Mouse (Mus musculus) midbrain, embryonic 11.5 days (tissue): ENCODE data around the gene Rab11fip5. TPM values are rescaled to one million over a fixed set of nuclear protein-coding genes. Genes with fewer than 3 reads are reported as not detected.

ENCODE experiments used
- ATAC-seq: fragments of 200-750 bp; cut with Nextera tagmentation; 2 replicates; pipeline ENCODE4 v1.8.0; 2017; ENCODE audit warnings: moderate TSS enrichment, moderate library complexity; ENCODE audit not compliant: low FRiP score
- DNase-seq: peaks from one replicate; pipeline ENCODE4 v3.0.0; 2015; ENCODE audit warnings: low spot score; ENCODE audit errors: missing footprints
- H3K27ac ChIP-seq: fragments of 300-500 bp; sonication (generic); 2 replicates; pipeline ENCODE4 v1.5.1; 2014; ENCODE audit warnings: low read depth, low read length
- H3K27me3 ChIP-seq: fragments of 300-500 bp; sonication (generic); 2 replicates; pipeline ENCODE4 v1.6.1; 2014; ENCODE audit warnings: mild to moderate bottlenecking, low read length, moderate library complexity, mixed read lengths; ENCODE audit not compliant: control insufficient read depth, insufficient read depth
- H3K36me3 ChIP-seq: fragments of 300-500 bp; sonication (generic); 2 replicates; pipeline ENCODE4 v1.6.1; 2014; ENCODE audit warnings: mild to moderate bottlenecking, low read length, moderate library complexity, mixed read lengths; ENCODE audit not compliant: control insufficient read depth, insufficient read depth
- H3K4me1 ChIP-seq: fragments of 300-500 bp; sonication (generic); 2 replicates; pipeline ENCODE4 v1.6.1; 2014; ENCODE audit warnings: low read length; ENCODE audit not compliant: control insufficient read depth, insufficient read depth
- H3K4me2 ChIP-seq: fragments of 300-500 bp; sonication (generic); 2 replicates; pipeline ENCODE4 v1.6.1; 2014; ENCODE audit warnings: mild to moderate bottlenecking, moderate library complexity
- H3K4me3 ChIP-seq: fragments of 300-500 bp; sonication (generic); 2 replicates; pipeline ENCODE4 v1.5.1; 2014; ENCODE audit warnings: low read depth, low read length
- H3K9ac ChIP-seq: fragments of 300-500 bp; sonication (generic); 2 replicates; pipeline ENCODE4 v1.6.1; 2014; ENCODE audit warnings: low read length
- H3K9me3 ChIP-seq: fragments of 300-500 bp; sonication (generic); 2 replicates; pipeline ENCODE4 v1.6.1; 2016; ENCODE audit warnings: low read length; ENCODE audit not compliant: control insufficient read depth
- WGBS: fragments of 180-500 bp; shearing (Covaris S2); extraction: QIAGEN DNeasy Blood & Tissue Kit; methylation state at CpG from one replicate; pipeline ENCODE4 v1.1.7; 2014; 5-methylcytosine and 5-hydroxymethylcytosine counted together
- polyA plus RNA-seq: library from polyadenylated mRNA; unstranded; fragments of >200 nt; fragmentation: Nextera tagmentation; extraction: Ambion mirVana; gene quantifications from 2 replicates; pipeline ENCODE4 v1.2.1, GENCODE M21; 2014

Rab11fip5 gene
- polyA plus RNA-seq, 1 experiment from 2014 or later = 4.7 TPM

DNA sequence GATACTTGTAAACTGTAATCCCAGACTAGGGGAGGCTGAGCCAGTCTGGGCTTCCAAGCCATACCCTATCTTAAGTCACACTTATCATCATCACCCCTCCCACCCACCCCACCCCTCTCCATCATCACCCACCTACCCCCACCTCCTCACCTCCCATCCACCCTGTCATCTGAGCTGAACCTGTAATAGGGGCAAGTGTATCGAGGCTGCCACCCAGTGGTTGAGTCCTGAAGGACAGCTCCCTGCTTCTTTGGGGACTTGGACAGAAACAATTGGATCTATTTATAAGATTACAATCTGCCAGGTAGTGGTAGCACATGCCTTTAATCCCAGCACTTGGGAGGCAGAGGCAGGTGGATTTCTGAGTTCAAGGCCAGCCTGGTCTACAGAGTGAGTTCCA is 22.7 kb upstream of the Rab11fip5 start:
- Histone ChIP-seq H3K27ac (no peak overlapping the region), H3K4me1 (no peaks in the 10 kb centered on the region), H3K4me2 (no peak overlapping the region), H3K9me3 (no peaks in the 10 kb centered on the region; the same call in 1 of the 2 replicates), H3K36me3 (no peaks in the 10 kb centered on the region), H3K4me3 (no peak overlapping the region), H3K9ac (no peak overlapping the region), H3K27me3 (no peaks in the 10 kb centered on the region; the same call in 1 of the 2 replicates)
- DNase-seq = peak; percentile 81
- no peak for ATAC-seq
- 25% methylated on average over 1 of the region's 1 CpGs for WGBS

DNA sequence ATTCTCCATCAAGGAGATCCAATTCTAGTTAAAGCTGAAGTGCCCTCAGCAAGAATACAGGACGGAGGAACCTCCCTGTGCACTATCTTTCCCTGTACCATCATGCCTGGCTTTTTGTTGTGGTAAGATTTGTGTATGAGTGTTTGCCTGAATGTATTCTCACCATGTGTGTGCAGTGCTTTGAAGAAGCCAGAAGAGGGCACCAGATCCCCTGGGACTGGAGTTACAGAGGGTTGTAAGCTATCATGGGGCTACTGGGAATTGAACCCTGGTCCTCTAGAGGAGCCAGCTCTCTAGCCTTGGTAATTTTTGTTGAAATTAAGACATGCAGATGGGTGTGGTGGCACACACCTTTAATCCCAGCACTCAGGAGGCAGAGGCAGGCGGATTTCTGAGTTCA is 20.9 kb upstream of the Rab11fip5 start:
- no peaks in the 10 kb centered on the region; the same call in 1 of the 2 replicates for H3K27me3 ChIP-seq
- H3K4me3 ChIP-seq = no peak overlapping the region
- H3K9ac ChIP-seq = no peak overlapping the region
- no peaks in the 10 kb centered on the region for H3K36me3 ChIP-seq
- ATAC-seq (no peak), DNase-seq (no peak)
- WGBS = 89% methylated on average over 2 of the region's 2 CpGs
- no peaks in the 10 kb centered on the region for H3K4me1 ChIP-seq
- H3K27ac ChIP-seq = no peak overlapping the region
- no peak overlapping the region for H3K4me2 ChIP-seq
- no peaks in the 10 kb centered on the region; the same call in 1 of the 2 replicates for H3K9me3 ChIP-seq

DNA sequence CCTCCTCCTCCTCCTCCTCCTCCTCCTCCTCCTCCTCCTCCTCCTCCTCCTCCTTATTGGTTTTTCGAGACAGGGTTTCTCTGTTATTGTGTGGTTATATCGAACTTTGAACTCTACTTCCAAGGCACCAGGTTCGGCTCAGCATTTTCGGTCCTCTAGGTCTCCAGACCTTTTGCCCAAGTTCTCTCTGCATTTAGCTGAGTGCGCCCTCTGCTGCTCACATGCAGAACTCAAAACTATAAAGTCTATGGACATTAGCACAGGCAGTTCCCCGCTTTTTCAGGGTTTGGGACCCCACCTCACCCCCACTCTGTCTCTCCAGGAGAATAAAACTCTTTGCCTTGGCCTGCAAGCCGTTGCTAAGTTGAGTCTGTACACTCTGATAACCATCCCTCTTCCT is 17.4 kb upstream of the Rab11fip5 start:
- ATAC-seq = no peak
- WGBS = 24% methylated on average over 6 of the region's 7 CpGs

DNA sequence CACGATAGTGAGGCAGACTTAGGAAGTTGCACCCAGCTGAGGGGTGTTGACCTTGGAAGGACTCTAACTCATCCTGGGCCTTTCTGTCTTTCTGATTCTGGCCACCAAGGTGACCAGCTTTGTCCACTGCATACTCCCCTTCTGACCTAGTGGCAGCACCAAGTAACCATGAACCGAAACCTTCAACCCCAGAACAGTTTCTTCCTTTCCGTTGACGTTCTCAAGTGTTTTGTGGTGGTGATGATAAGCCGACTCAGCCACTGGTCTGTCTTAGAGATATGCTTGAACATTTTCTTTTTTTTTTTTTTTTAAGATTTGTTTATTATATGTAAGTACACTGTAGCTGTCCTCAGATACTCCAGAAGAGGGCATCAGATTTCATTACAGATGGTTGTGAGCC is 14.2 kb upstream of the Rab11fip5 start:
- Histone ChIP-seq H3K9ac (no peak overlapping the region), H3K4me2 (no peak overlapping the region), H3K9me3 (no peaks in the 10 kb centered on the region), H3K27ac (no peak overlapping the region), H3K4me3 (no peak overlapping the region), H3K4me1 (no peaks in the 10 kb centered on the region), H3K36me3 (no peaks in the 10 kb centered on the region), H3K27me3 (no peaks in the 10 kb centered on the region; the same call in 1 of the 2 replicates)
- WGBS = 89% methylated on average over 5 of the region's 5 CpGs
- ATAC-seq (no peak), DNase-seq (no peak)

More for the DNA sequence above, 17.4 kb upstream of the Rab11fip5 start:
- Histone ChIP-seq H3K27me3 (no peaks in the 10 kb centered on the region; the same call in 1 of the 2 replicates), H3K36me3 (no peaks in the 10 kb centered on the region), H3K9ac (no peak overlapping the region), H3K27ac (no peak overlapping the region), H3K9me3 (no peaks in the 10 kb centered on the region; the same call in 1 of the 2 replicates), H3K4me1 (no peaks in the 10 kb centered on the region), H3K4me2 (no peak overlapping the region), H3K4me3 (no peak overlapping the region)
- DNase-seq = peak; percentile 94

DNA sequence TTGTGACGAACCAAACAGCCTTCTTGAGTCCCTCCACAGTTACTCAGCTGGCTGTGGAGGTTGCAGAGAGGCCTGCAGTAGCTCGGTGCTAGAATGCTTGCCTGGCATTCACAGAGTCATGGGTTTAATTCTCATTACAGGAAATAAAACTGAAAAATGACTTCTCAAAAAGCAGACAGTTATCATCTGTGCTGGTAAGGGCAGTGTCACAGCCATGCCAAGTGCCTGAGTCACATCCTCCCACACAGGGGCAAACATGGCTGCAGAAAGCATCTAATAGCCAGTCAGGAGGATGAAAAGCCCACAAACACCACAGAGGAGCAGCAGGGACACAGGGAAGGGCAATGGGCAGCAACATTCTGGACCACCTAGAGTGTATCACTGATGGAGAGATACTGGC is 8.4 kb upstream of the Rab11fip5 start:
- H3K27ac ChIP-seq = no peak overlapping the region
- WGBS = 83% methylated on average over 2 of the region's 2 CpGs
- H3K4me3 ChIP-seq = no peak overlapping the region
- no peak for ATAC-seq
- DNase-seq = no peak
- H3K36me3 ChIP-seq = no peaks in the 10 kb centered on the region
- H3K4me1 ChIP-seq = peaks cover 5% of the 10 kb centered on the region
- no peaks in the 10 kb centered on the region for H3K9me3 ChIP-seq
- no peak overlapping the region for H3K9ac ChIP-seq
- H3K27me3 ChIP-seq = no peaks in the 10 kb centered on the region
- H3K4me2 ChIP-seq = no peak overlapping the region

DNA sequence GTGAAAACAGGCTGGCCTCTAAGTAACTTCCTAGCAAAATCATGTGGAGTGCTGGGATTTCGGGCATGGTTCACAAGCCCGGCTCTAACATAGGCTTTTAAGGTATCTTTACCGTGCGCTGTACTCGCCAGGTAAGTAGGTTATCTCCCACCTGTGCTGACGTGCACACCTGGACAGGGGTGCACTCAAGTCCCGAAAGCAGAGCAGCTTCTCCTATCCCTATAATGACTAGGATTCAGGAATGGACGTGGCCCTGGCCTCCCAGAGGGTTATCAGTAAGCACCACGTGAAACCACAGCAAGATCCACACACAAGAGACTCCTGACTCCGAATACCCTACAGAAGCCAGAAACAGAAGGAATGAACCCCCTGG is 7.2 kb upstream of the Rab11fip5 start:
- H3K27ac ChIP-seq = no peak overlapping the region
- WGBS = 81% methylated on average over 10 of the region's 10 CpGs
- H3K27me3 ChIP-seq = no peaks in the 10 kb centered on the region

DNA sequence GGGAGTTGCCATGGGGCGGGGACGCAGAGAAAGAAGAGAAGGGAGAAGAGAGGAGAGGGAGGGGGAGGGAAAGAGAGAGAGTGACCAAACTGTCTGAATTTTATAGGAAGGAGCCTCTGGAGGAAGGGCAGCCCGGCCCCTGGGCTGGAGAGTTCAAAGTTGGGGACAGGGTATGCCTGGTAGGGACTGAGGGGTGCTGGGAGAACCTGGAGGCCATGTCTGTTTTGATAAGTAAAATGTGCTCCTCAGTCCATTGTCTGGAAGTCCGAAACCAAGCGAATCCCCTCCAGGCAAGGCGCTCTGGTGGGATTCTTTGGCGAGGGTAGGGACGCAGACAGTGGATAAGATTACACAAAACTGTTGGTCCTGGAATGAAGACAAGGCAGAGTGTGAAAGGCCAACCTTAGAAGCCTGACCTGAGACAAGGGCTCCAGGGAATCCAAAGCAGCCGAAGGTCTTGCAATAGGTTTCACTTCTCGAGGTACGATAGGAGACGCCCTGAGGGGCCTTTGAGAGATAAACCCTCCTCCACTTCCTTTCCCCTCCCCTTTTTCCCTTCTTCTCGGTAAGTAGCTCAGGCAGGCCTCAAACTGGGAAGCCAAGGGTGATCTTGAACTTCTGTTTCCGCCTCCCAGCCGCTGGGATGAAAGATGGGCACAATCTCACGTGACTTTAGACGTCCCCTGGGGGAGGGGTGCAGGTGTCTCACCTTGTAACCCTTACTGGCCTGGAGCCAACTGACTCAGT is 6.6 kb upstream of the Rab11fip5 start:
- DNase-seq (peak; percentile 88), ATAC-seq (peak; percentile 2)
- Histone ChIP-seq H3K4me3 (no peak overlapping the region), H3K36me3 (no peaks in the 10 kb centered on the region), H3K27me3 (no peaks in the 10 kb centered on the region; the same call in 1 of the 2 replicates), H3K4me1 (peaks cover 5% of the 10 kb centered on the region), H3K9ac (peak overlapping the region; percentile 14; the same call in 1 of the 2 replicates), H3K27ac (peak overlapping the region; percentile 36; the same call in 1 of the 2 replicates), H3K9me3 (no peaks in the 10 kb centered on the region), H3K4me2 (peak overlapping the region; percentile 32; the same call in 1 of the 2 replicates)
- WGBS = 13% methylated on average over 17 of the region's 17 CpGs

More for the DNA sequence above, 7.2 kb upstream of the Rab11fip5 start:
- no peak overlapping the region for H3K9ac ChIP-seq
- no peaks in the 10 kb centered on the region for H3K36me3 ChIP-seq
- H3K4me3 ChIP-seq = no peak overlapping the region
- ATAC-seq = 0 out of 2 replicates have a peak, but pooled peaks have one; percentile 4
- H3K4me1 ChIP-seq = peaks cover 5% of the 10 kb centered on the region
- no peak for DNase-seq
- no peak overlapping the region for H3K4me2 ChIP-seq
- no peaks in the 10 kb centered on the region for H3K9me3 ChIP-seq

DNA sequence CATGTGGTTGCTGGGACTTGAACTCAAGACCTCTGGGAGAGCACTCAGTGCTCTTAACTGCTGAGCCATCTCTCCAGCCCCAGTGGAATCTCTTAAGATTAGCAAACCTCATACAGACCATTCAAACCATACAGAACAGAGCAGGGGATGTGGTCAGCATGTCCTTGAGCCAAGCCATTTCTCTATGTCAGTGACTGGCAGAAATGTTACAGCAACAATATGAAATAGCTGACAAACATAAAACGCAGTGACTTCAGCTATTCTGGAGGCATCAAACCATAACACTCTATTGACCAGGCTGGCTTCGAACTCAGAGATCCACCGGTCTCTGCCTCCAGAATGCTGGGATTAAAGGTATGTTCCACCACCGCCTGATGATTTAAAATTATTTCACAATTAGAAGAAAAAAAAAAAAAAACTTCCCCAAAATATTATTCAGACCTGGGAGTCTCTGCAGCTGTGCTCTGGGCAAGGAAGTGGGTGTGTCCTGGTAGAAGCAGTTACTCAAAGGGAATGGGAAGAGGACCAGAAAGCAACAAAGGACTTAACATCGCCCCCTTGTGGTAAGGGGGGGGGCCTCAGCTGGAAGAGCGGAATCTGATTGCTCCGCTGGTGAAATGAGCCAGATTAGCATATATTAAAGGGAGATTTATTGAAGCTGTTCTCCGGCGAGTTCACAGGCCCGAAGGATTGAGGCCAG is 5.9 kb upstream of the Rab11fip5 start:
- Histone ChIP-seq H3K9ac (no peak overlapping the region), H3K27me3 (no peaks in the 10 kb centered on the region; the same call in 1 of the 2 replicates), H3K27ac (no peak overlapping the region), H3K4me3 (no peak overlapping the region), H3K9me3 (no peaks in the 10 kb centered on the region), H3K36me3 (no peaks in the 10 kb centered on the region), H3K4me2 (peak overlapping the region; percentile 32; the same call in 1 of the 2 replicates), H3K4me1 (peaks cover 5% of the 10 kb centered on the region)
- 28% methylated on average over 10 of the region's 10 CpGs for WGBS
- DNase-seq (peak; percentile 99), ATAC-seq (peak; percentile 91)

DNA sequence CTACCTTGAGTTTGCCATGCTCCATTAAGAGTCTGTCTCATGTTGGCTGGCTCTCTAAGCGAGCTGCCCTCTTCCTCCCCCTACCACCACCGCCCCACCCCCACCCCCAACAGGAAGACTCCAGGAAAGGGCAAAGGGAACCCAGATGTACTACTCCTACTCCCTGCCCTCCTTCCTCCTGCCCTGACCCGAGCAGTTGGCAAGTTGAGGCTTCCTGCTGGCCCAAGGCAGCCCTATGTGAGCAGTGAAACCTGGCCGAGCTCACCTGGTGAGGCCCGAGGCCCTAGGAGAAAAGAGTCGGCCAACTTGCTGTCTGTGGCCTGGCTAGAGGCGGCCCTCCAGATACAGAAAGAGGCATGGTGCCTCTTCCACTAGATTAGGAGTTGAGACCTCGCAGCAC is 4.2 kb upstream of the Rab11fip5 start:
- Histone ChIP-seq H3K36me3 (no peaks in the 10 kb centered on the region), H3K9me3 (no peaks in the 10 kb centered on the region), H3K27me3 (no peaks in the 10 kb centered on the region; the same call in 1 of the 2 replicates), H3K9ac (no peak overlapping the region), H3K4me3 (no peak overlapping the region), H3K4me1 (peaks cover 12% of the 10 kb centered on the region), H3K27ac (no peak overlapping the region), H3K4me2 (no peak overlapping the region)
- ATAC-seq = no peak
- 57% methylated on average over 8 of the region's 8 CpGs for WGBS
- no peak for DNase-seq
